Comparison of ENCODE assay signal across 21 mouse cellular contexts in genomic region chr4:148760152-148760551, GRCm38 (mm10).
"Had no signal": no experiment of that assay in that cellular context is flagged by ENCODE, and none has a peak within 500 bp of the region (broad histone marks: within the 10 kb centered on the region; RNA-seq: fewer than 3 reads in every experiment).

No protein-coding gene starts in this region.

- ATAC-seq: liver, postnatal 0 days; lung, postnatal 0 days; midbrain, embryonic 13.5 days; midbrain, embryonic 15.5 days had no signal

- H3K4me3 ChIP-seq: liver, embryonic 15.5 days; lung, embryonic 15.5 days; megakaryocyte, embryonic 14.5 days; midbrain, embryonic 13.5 days; midbrain, embryonic 15.5 days; myocyte; neural tube, embryonic 13.5 days; neural tube, embryonic 15.5 days had no signal

- DNase-seq: liver, postnatal 0 days; lung, adult 2 months; lung, postnatal 14 days; lung, postnatal 36 days; right cerebral cortex, postnatal 25 days; right cerebral cortex, postnatal 4 days; spleen, adult 18-20 months; thymus, adult 2 months; thymus, postnatal 25 days; thymus, postnatal 4 days had no signal

- H3K27me3 ChIP-seq: liver, embryonic 15.5 days; lung, embryonic 15.5 days; midbrain, embryonic 15.5 days; neural tube, embryonic 13.5 days; neural tube, embryonic 15.5 days had no signal

- H3K36me3 ChIP-seq: liver, embryonic 15.5 days; lung, embryonic 15.5 days; midbrain, embryonic 13.5 days; midbrain, embryonic 15.5 days; neural tube, embryonic 13.5 days; neural tube, embryonic 15.5 days had no signal

- H3K9ac ChIP-seq: liver, embryonic 15.5 days; liver, postnatal 0 days; lung, embryonic 15.5 days; midbrain, embryonic 13.5 days; midbrain, embryonic 15.5 days; neural tube, embryonic 13.5 days; neural tube, embryonic 15.5 days had no signal

- H3K9me3 ChIP-seq: liver, embryonic 15.5 days; lung, embryonic 15.5 days; midbrain, embryonic 13.5 days; midbrain, embryonic 15.5 days; neural tube, embryonic 13.5 days; neural tube, embryonic 15.5 days had no signal

- H3K4me1 ChIP-seq: liver, embryonic 15.5 days; lung, embryonic 15.5 days; megakaryocyte, embryonic 14.5 days; midbrain, embryonic 13.5 days; midbrain, embryonic 15.5 days; neural tube, embryonic 13.5 days; neural tube, embryonic 15.5 days had no signal

- H3K27ac ChIP-seq: liver, embryonic 15.5 days; lung, embryonic 15.5 days; macrophage; midbrain, embryonic 13.5 days; midbrain, embryonic 15.5 days; neural tube, embryonic 13.5 days; neural tube, embryonic 15.5 days had no signal

- H3K4me2 ChIP-seq: liver, embryonic 15.5 days; lung, embryonic 15.5 days; midbrain, embryonic 11.5 days; midbrain, embryonic 13.5 days; midbrain, embryonic 15.5 days; neural tube, embryonic 13.5 days; neural tube, embryonic 15.5 days had no signal
